Mouse (Mus musculus) adrenal gland, postnatal 4 days (tissue): Measurements from ENCODE around the gene Gpr132. TPM values are rescaled to one million over a fixed set of nuclear protein-coding genes. Genes with fewer than 3 reads are reported as not detected.

ENCODE experiments used
- total RNA-seq, 2 experiments: library from RNA; stranded (reverse); gene quantifications; 2 replicates each; pipeline ENCODE4 v1.2.3; 2021

Gpr132 gene
- total RNA-seq, 2 experiments from 2014 or later, result 0.20 to 0.39 TPM

Other genes with a start within 250 kb of the Gpr132 start
- 10 to 100 TPM; 17.1 to 19.5 TPM for gene Adssl1, start 248.2 kb downstream of the Gpr132 start, total RNA-seq
- gene Siva1, start 223.5 kb downstream of the Gpr132 start, total RNA-seq, result 10 to 100 TPM; 69.9 to 72.6 TPM
- gene Akt1, start 193.3 kb downstream of the Gpr132 start, total RNA-seq, result 100 to 1,000 TPM; 334 to 351 TPM
- 1 to 10 TPM; 6.4 to 6.8 TPM for gene Zbtb42, start 189.4 kb downstream of the Gpr132 start, total RNA-seq
- gene Cep170b, start 147.8 kb downstream of the Gpr132 start, total RNA-seq, result 10 to 100 TPM; 49.2 to 56.6 TPM
- gene Pld4, start 107.6 kb downstream of the Gpr132 start, total RNA-seq, result 10 to 100 TPM; 11.8 to 15.2 TPM
- gene Ahnak2, start 65.6 kb downstream of the Gpr132 start, total RNA-seq, result 10 to 100 TPM in 1 of 2 experiments, 1 to 10 TPM in 1; 9.8 to 12.0 TPM
- 1 to 10 TPM; 8.2 to 10.0 TPM for gene Clba1, start 59.3 kb downstream of the Gpr132 start, total RNA-seq
- gene Cdca4, start 38.8 kb downstream of the Gpr132 start, total RNA-seq, result 10 to 100 TPM; 31.1 to 32.5 TPM
- 10 to 100 TPM; 15.2 to 18.3 TPM for gene Jag2, start 61.5 kb upstream of the Gpr132 start, total RNA-seq
- gene Nudt14, start 73.9 kb upstream of the Gpr132 start, total RNA-seq, result 10 to 100 TPM; 42.1 to 46.3 TPM
- gene Btbd6, start 108.3 kb upstream of the Gpr132 start, total RNA-seq, result 10 to 100 TPM; 27.1 to 29.2 TPM
- 10 to 100 TPM; 81.9 to 82.9 TPM for gene Brf1, start 132.5 kb upstream of the Gpr132 start, total RNA-seq
- 10 to 100 TPM; 46.0 to 50.4 TPM for gene Pacs2, start 146.3 kb upstream of the Gpr132 start, total RNA-seq
- gene Tex22, start 206.3 kb upstream of the Gpr132 start, total RNA-seq, result under 1 TPM; 0.73 TPM
- gene Mta1, start 230.1 kb upstream of the Gpr132 start, total RNA-seq, result 100 to 1,000 TPM; 129 to 138 TPM